Mouse (Mus musculus): ENCODE measurements at regions not wholly inside any gene's neighbourhood (a gene's known extent, or its start where the extent isn't known, plus 50 kb on each side); places are given as distances from the start of the nearest gene placed in this dataset.

DNA sequence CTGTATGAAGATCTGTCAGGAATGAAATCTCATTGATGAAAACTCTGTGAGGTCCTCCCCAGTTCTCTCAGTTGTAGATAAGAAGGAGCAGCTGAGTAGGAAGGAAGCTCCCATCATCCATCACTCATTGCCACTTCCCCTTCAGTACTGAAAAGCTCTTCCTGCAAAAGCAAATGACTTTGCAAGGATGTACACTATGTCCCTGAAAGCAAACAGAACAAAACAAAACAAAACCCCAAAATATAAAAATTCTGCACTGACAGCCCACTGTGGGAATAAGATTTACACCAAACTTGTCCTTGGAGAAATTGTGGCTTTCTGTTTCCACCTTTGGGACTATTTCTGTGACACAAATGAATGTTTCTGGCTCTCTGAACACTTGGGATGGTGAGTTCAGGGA is 59.8 kb upstream of the Il15 start:
- Histone ChIP-seq H3K27ac (replicated peaks; ENCODE audit: low read depth, low read length) (no peak overlapping the region), H3K36me3 (ENCODE audit: control insufficient read depth, insufficient read depth, low read length) (no peaks in the 10 kb centered on the region), H3K9ac (replicated peaks; ENCODE audit: low read length) (no peak overlapping the region), H3K4me1 (ENCODE audit: control insufficient read depth, insufficient read depth, low read length) (no peaks in the 10 kb centered on the region), H3K4me3 (replicated peaks; ENCODE audit: low read depth, low read length) (no peak overlapping the region), H3K27me3 (ENCODE audit: control insufficient read depth, insufficient read depth, low read length) (no peaks in the 10 kb centered on the region), H3K4me2 (ENCODE audit: low read length) (no peak overlapping the region), H3K9me3 (ENCODE audit: control insufficient read depth, low read length) (no peaks in the 10 kb centered on the region)
- ATAC-seq (ENCODE audit: low FRiP score, low TSS enrichment) = no peak
- no peak for DNase-seq

GRCm38 (mm10) chr8:82459007-82459406 is 56.0 kb upstream of the Il15 start:
- no peak for ATAC-seq (ENCODE audit: low FRiP score, low TSS enrichment)
- no peak overlapping the region for H3K27ac ChIP-seq (replicated peaks; ENCODE audit: low read depth, low read length)
- no peaks in the 10 kb centered on the region for H3K9me3 ChIP-seq (ENCODE audit: control insufficient read depth, low read length)
- no peak for DNase-seq
- no peaks in the 10 kb centered on the region for H3K27me3 ChIP-seq (ENCODE audit: control insufficient read depth, insufficient read depth, low read length)
- no peaks in the 10 kb centered on the region for H3K36me3 ChIP-seq (ENCODE audit: control insufficient read depth, insufficient read depth, low read length)
- H3K9ac ChIP-seq (replicated peaks; ENCODE audit: low read length) = no peak overlapping the region
- no peaks in the 10 kb centered on the region for H3K4me1 ChIP-seq (ENCODE audit: control insufficient read depth, insufficient read depth, low read length)
- H3K4me2 ChIP-seq (ENCODE audit: low read length) = no peak overlapping the region
- H3K4me3 ChIP-seq (replicated peaks; ENCODE audit: low read depth, low read length) = no peak overlapping the region

GRCm38 (mm10) chr8:82454056-82454455 is 51.0 kb upstream of the Il15 start:
- WGBS = 65% methylated on average over 4 of the region's 4 CpGs
- no peaks in the 10 kb centered on the region for H3K4me1 ChIP-seq (ENCODE audit: control insufficient read depth, insufficient read depth, low read length)
- no peaks in the 10 kb centered on the region for H3K9me3 ChIP-seq (ENCODE audit: control insufficient read depth, low read length)
- DNase-seq (no peak), ATAC-seq (ENCODE audit: low FRiP score, low TSS enrichment) (no peak)
- no peaks in the 10 kb centered on the region for H3K36me3 ChIP-seq (ENCODE audit: control insufficient read depth, insufficient read depth, low read length)
- H3K27me3 ChIP-seq (ENCODE audit: control insufficient read depth, insufficient read depth, low read length) = no peaks in the 10 kb centered on the region
- no peak overlapping the region for H3K4me2 ChIP-seq (ENCODE audit: low read length)
- H3K27ac ChIP-seq (replicated peaks; ENCODE audit: low read depth, low read length) = no peak overlapping the region
- no peak overlapping the region for H3K9ac ChIP-seq (replicated peaks; ENCODE audit: low read length)
- no peak overlapping the region for H3K4me3 ChIP-seq (replicated peaks; ENCODE audit: low read depth, low read length)

All from midbrain, embryonic 14.5 days (tissue).